Mouse (Mus musculus) spleen, postnatal 4 days (tissue): ENCODE measurements around the gene Eps8.
A peak's percentile ranks its signal among the peaks of the same experiment; 100 is the strongest.

ENCODE experiments used
- DNase-seq, 2 experiments: peaks; one replicate each; pipeline ENCODE4 v3.0.0; 2022; ENCODE audit warnings: low spot score in 2 of 2

The Eps8 gene

GRCm38 (mm10) chr6:137519529-137520342 lies 134.9 kb downstream of the Eps8 start:
- DNase-seq = no peak

DNA sequence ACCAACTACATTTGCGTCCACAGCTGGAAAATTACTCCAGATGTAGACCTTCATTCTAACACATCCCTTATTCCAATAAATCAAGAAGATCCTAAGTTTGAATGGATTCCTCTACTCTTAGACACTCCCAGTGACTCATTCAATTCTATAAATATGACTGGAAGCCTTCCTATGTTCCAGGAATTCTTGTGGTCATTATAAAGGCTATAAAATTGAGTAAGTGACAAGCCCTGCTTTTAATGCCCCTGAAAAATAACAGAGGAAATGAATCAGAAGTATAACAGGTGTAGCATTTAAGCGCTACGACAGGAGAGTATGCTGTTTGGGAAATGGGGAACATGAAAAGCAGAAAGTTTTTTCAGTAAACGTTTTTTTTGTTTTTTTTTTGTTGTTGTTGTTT lies 139.8 kb downstream of the Eps8 start:
- DNase-seq = no peak

GRCm38 (mm10) chr6:137512753-137513152 lies 141.9 kb downstream of the Eps8 start:
- no peak for DNase-seq

DNA sequence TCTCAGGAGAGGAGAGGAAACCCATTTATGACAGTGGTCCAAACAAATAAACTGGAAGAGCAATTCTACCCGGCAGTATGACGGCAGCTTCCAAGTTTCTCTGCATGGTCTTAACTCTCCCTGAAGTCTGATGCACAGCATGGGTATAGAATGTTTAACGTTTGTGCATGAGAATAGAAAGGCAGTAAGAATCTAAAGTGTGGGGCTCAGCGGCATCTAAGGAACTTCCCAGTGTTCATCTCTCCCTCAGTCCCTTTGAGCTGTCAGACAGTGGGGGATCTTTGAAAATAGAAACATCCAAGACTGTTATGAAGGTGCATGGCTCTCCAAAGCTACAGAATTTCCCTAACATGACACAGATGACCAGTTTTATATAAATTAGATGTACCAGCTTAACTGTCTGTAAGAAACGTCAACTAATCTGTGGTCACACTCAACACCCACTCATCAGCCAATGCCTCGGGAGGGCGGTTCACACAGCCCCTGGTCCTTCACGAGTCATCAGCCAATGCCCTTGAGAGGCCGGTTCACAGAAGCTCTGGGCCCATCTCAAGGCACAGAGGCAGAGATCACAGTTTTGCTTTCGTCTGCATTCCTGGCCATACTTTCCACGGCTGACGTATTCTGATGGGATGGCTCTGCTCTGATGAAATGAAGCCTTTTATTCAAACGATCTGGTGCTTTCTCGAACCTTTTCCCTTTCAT lies 145.2 kb downstream of the Eps8 start:
- peak in 1 of 2 experiments; percentile 37 for DNase-seq

DNA sequence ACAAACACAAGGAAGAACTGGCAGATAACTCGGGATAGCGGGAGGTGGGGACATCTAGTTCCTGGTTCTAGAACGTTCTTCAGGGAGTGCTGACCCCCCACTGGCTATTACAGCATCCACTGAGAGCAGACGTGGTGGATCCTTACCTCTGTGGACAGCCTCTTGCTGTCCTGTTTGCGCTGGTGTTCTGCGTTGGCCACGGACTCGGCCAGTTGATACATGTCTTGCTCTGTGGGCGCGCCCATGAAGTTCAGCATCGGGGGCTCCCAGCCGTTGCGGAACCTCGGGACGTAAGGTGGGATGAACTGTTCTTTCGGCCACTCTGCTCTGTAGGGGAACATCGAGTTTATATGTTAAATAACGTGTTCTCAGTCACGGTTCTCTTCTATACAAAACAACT lies 145.7 kb downstream of the Eps8 start:
- DNase-seq = no peak

- DNase-seq = peak in 1 of 2 experiments; percentile 44
Measured at GRCm38 (mm10) chr6:137506563-137506962, 148.1 kb downstream of the Eps8 start.

- DNase-seq = no peak
Measured at GRCm38 (mm10) chr6:137505555-137506227, 149.0 kb downstream of the Eps8 start.

DNA sequence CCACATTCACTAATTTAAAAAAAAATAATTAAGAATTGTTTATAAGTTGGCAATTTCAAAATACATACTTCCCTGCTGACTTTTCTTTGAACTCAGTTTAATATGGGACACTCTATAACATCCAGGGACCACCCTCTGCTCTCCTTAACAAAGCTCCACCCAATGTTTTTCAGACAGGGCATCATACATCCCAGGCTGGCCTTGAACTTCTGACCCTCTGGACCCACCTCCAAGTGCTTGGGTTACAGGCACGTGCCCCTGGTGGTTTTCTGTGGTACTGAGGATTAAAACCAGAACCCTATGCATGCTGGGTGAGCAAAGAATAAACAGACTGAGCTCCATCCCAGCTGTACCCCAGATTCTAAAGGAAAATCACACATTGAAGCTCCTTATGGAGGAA lies 150.6 kb downstream of the Eps8 start:
- peak in 1 of 2 experiments; percentile 38 for DNase-seq

GRCm38 (mm10) chr6:137503462-137503861 lies 151.2 kb downstream of the Eps8 start:
- DNase-seq = peak in 1 of 2 experiments; percentile 47

GRCm38 (mm10) chr6:137503009-137503408 lies 151.7 kb downstream of the Eps8 start:
- DNase-seq = no peak

- no peak for DNase-seq
Measured at GRCm38 (mm10) chr6:137498781-137499180, 155.9 kb downstream of the Eps8 start.

DNA sequence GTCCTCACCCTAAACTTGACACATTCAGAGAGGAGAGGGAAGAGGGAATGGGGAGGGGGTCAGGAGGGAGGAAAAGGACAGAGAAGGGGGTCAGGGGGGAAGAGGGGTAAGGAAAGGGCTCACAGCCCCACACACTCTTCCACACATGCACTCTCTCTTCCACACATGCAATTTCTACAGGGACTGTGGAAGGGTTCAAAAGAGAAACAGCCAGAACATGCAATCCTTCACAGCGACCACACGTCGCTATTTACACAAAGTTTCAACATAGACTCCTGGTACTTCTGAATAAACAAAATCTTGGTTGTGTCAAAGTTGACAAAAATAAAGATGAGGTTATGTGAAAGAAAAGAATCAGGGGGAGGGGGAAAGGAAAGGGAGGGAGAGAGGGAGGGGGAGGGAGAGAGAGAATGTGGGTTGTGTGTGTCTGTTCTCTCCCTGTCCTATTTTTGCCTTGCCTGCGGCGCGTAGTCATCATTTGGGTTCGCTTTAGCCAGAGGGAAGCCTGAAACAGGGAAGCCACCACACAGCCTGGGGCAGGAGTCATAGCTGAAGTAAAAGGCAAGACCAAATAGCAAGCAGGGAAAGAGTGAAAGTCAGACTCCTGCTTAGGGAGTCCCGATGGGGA lies 157.4 kb downstream of the Eps8 start:
- DNase-seq = no peak

DNA sequence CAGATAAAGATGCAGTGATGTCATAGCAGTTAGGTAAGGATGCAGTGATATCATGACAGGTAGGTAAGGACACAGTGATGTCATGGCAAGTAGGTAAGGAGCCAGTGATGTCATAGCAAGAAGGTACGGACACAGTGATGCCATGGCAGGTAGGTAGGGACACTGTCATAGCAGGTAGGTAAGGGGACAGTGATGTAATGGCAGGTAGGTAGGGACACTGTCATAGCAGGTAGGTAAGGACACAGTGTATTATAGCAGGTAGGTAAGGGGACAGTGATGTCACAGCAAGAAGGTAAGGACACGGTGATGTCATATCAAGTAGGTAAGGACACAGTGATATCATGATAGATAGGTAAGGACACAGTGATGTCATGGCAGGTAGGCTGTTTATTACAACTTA lies 158.1 kb downstream of the Eps8 start:
- no peak for DNase-seq

DNA sequence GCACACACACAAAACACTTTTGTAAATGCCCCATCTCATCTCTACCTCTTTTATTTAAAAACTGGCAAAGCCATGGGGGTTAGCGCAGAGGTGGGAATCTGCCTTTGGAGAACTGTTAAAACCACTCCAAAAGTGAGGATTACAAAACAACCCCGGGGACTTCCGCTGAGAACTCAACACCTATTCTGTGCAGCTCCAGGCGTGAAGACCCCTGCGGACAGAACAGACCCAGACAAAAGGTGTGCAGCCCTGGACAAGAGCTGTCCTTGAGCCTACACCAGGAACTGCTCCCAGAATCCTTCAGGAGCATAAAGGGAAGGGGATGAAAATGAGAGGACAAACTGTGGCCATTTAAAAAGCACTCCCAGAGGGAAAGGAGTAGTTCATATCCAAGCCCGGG lies 159.4 kb downstream of the Eps8 start:
- peak in 1 of 2 experiments; percentile 48 for DNase-seq

- DNase-seq = no peak
Measured at GRCm38 (mm10) chr6:137494801-137495200, 159.9 kb downstream of the Eps8 start.

- no peak for DNase-seq
Measured at GRCm38 (mm10) chr6:137494136-137494475, 160.6 kb downstream of the Eps8 start.

GRCm38 (mm10) chr6:137493211-137494135 lies 161.2 kb downstream of the Eps8 start:
- no peak for DNase-seq

- DNase-seq = peak in 1 of 2 experiments; percentile 41
Measured at GRCm38 (mm10) chr6:137492582-137492981, 162.1 kb downstream of the Eps8 start.

GRCm38 (mm10) chr6:137491659-137492058 lies 163.0 kb downstream of the Eps8 start:
- no peak for DNase-seq

DNA sequence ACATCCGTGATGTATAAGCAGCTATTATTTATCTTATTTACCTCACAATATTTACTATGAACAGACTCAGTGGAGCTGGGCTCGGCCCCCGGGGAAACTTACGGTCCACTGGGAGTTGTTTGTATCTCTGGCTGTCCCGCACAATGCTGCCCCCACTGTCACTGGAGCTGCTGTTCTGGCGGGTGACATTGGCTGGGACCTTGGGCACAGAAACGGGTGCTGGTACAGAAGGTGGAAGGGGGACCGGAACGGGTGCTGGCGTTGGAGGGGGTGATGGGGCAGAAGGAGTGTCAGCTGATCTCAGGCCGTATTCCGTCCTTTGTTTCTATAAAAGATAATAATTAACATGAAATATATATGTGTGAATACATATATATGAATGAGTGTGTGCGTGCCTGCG lies 164.6 kb downstream of the Eps8 start:
- DNase-seq = peak in 1 of 2 experiments; percentile 51

DNA sequence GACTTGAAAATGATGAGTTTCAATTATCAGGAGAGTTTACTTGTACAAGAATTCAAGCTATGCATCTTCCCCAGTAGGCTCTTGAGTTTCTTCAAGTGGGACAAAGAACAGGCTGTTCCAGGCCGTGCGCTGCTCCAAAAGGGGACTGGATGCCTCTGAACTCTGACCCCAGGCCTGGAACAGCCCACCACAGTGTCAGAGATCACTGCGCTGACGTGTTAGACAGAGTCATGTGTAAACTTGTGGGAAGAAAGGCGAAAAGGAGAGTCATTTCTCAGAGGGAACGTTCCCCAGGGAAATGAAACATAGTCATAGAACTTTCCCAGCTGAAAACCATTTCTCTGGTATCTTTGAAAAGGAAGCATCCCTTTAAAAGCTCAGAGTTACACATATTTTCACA lies 167.2 kb downstream of the Eps8 start:
- no peak for DNase-seq
